ENCODE assay signal across 1 mouse cellular context in genomic region chr19:4989013-4989412, GRCm38 (mm10).
TF ChIP-seq lines count a peak whose summit lies in the region.

No protein-coding gene starts in this region.

TF ChIP-seq in MEL, 35 proteins besides CTCF, POLR2A, EP300 and RAD21 (continued from another document):
- no peak for TF ChIP-seq MYB (IDR thresholded peaks at IDR 0.05; ENCODE audit: low read depth, low read length)
- TF ChIP-seq ETS1 (IDR thresholded peaks at IDR 0.05; ENCODE audit: low read depth, low read length), result no peak
- TF ChIP-seq TBP (IDR thresholded peaks at IDR 0.05; ENCODE audit: low read depth, low read length), result 0 out of 2 replicates have a peak, but pooled peaks have one; percentile 41
- TF ChIP-seq ZNF384 (IDR thresholded peaks at IDR 0.05; ENCODE audit: low read depth, low read length), result no peak
- TF ChIP-seq CHD1 (IDR thresholded peaks at IDR 0.05; ENCODE audit: low read depth, low read length), result no peak
- TF ChIP-seq USF2 (IDR thresholded peaks at IDR 0.05; ENCODE audit: borderline replicate concordance in 1 of 2, insufficient read depth in 1 of 2, low read depth in 1 of 2, low read length in 2 of 2), result no peak
- TF ChIP-seq ELF1 (IDR thresholded peaks at IDR 0.05; ENCODE audit: low read depth, low read length), result no peak
- no peak for TF ChIP-seq UBTF (IDR thresholded peaks at IDR 0.05; ENCODE audit: borderline replicate concordance, insufficient read depth, low read depth, low read length)
- TF ChIP-seq HCFC1 (IDR thresholded peaks at IDR 0.05; ENCODE audit: low read depth, low read length), result no peak
- no peak for TF ChIP-seq TAL1 (IDR thresholded peaks at IDR 0.05; ENCODE audit: low read length)
- TF ChIP-seq MAFK (IDR thresholded peaks at IDR 0.05; ENCODE audit: borderline replicate concordance, low read depth, low read length), result no peak
